Mouse (Mus musculus) 416B (cell line): Measurements from ENCODE around the gene Ccl3.

Experiments
- DNase-seq: peaks from one replicate; pipeline ENCODE4 v3.0.0; 2011; ENCODE audit warnings: low read depth

Gene Ccl3

DNA sequence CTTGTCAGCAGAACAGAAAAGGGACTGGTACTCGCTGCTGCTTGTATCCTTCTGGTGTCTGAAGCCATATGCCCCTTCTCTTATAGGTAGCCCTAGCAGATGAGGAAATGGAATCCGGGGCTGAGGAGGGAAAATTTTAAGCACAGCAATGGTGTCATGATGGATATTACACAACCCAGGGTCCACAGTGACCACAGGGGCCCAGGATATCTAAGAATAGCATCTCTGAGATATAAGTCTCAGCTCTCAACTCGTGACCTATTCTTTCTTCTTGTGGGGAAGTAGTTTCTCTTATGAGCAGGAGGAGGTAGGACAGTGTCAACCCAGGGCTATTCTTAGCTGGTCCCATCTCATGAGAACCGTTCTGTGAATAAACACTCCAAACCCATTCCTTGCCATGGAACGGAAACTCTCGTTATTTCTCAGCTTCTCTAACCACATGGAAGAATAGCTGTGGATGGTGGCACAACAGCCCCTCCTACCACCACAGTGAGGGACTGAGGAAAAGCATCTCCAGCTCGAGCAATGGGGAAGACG is at the start of gene Ccl3:
TSS of gene Ccl3 (minus strand) at position 51 of the 537 bp plus-strand sequence.
- DNase-seq = peak; percentile 61

DNA sequence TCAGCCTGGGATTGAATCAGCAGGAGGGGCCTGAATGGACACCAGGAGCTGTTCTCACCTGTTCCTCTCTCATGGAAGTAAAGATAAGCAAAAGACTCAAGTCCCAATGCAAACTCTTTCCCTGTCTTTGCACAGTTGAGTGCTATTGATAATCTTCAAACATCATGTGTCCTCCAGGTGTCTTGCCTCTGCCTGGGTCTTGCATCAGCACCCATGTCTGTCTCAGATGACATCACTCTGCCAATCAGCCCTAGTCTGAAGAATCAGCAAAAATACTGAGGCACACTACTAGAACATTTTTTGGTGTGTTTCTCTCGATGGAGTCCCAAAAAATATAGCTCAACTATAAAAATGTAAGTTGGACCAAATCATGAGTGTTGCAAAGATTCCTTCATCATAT is 42.9 kb upstream of the Ccl3 start:
- no peak for DNase-seq

DNA sequence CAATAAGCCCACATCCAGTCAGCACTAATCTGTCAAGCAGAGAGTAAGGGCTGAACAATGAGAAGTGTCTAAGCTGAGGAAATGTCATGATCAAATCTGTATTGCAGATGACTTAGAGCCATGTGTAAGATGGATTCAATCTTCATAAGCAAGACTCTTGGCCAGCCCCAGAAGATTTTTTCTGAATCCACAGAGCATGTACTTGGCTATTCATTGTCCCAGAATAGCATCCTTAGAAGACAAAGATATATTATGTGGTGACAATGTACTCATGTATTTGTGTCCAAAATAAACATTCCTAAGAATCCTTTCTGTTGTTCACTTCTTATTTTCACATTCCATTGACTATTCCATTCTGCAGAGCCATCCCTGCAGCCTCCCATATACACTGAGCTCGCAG is 40.8 kb upstream of the Ccl3 start:
- DNase-seq = no peak

DNA sequence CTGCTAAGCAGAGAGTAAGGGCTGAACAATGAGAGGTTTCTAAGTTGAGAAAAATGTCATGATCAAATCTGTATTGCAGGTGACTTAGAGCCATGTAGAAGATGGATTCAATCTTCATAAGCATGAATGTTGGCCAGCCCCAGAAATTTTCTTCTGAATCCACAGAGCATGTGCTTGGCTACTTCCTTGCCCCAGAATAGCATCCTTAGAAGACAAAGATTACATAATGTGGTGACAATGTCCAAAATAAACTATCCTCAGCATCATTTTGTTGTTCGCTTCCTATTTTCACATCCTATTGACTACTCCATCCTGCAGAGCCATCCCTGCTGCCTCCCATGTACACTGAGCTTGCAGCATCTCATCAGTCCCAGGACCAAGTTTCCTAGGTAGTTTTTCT is 26.5 kb upstream of the Ccl3 start:
- no peak for DNase-seq

DNA sequence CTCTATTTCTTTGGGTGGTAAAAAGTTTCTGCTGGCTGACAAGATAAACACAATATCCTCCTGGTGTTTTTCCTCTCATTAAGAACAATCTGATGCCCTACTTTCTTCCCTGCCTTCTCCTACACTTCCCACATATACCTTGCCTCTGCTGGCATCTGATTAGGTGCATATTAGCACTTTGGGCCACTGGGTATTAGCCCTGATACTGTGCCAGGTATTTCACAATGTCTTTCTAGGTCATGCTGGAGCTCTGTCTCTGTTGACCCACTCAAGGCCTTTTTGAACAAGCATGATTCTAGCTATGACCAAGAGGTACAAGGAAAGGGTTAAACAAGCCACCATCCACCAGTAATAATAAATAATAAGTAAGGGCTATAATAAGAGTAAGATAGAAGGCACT is 22.6 kb upstream of the Ccl3 start:
- DNase-seq = no peak

DNA sequence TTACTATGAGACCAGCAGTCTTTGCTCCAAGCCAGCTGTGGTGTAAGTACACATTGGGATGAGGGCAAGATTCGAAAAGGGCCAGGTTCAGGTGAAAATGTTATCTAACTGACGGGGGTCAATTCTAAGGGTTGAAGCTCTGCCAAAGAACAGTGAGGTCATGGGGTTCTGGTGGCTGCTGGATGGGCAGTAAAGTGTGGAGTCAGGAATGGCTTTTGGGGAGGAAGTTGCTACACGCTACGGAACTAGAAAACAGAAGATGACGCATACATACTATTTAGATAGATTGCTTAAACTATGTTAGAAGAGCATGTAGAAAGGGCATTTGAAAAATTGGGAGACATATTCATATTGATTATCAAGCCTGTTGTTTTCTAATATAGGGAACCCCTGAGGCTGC is 14.4 kb upstream of the Ccl3 start:
- DNase-seq = peak; percentile 69

DNA sequence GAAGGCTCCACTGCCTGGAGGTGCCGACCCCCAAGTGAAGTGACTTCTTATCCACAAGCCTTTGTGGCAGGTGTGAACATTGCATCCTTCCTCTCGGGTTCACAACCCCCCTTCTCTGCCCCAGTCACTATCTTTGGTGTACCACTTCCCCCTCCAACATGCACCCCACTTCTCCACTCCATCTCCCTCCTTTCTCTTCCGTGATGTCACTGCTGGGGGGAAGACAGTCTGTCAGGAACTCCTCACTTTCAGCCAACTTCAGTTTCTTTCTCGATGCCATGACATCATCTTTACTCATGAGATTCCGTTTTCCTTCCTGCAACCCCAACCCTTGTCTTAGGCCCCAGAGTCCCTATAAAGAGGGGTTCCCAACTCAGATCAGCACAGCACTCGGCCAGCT is 13.0 kb upstream of the Ccl3 start, which contains the start of gene Ccl4:
TSS of gene Ccl4 (plus strand) at position 381 of the 400 bp plus-strand sequence.
- peak; percentile 45 for DNase-seq

DNA sequence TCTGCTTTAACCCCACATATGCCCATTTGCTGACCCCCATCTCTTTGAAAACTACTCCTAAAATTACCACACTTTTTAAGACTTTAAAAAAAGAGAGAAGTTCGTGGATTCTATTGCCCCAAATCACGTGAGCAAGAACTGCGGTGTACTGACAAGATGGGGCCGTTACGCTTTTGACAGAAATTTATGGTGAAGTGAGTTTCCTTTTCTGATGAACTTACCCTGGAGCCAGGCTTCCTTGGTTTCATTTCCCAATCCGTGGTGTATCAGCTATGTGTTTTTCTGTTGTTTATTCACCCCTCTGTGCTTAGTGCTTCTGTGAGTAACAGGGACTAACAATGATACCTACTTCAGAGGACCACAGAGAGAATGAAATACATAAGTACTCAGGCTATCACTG is 9.6 kb upstream of the Ccl3 start:
- no peak for DNase-seq

DNA sequence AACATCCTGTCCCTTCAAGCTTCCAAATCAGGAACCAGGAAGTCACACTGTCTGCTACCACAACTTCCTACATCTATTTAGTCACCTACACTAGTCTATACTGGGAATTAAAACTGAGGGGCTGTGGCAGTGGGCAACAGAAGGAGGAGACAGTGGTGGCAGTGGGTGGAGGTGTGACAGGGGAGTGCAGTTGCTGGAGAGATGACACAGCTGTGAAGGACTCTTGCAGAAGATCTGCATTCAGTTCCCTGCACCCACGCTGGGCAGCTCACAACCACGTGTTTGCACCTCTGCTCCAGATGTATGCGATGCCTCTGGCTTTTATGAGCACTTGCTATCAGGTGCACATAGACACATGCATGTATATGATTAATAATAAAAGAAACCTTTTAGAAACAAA is 8.4 kb upstream of the Ccl3 start:
- no peak for DNase-seq

DNA sequence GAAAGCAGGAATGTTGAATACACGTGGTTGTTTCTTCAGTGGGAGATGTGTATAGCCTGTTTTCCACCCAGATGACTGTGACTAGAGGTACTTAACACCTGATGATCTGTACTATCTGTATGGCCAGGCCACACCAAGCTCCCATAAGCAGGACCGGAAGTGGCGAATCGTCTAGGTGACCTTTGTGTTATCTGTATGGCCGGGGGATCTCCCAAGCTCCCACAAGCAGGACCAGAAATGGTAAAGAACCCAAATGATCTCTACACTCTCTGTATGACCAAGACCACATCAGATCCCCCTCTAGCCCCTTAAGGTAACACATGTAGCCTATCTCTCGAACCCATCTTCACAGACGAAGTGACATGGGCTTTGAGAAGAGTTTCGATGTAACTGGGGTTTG is 5.5 kb upstream of the Ccl3 start:
- DNase-seq = no peak

DNA sequence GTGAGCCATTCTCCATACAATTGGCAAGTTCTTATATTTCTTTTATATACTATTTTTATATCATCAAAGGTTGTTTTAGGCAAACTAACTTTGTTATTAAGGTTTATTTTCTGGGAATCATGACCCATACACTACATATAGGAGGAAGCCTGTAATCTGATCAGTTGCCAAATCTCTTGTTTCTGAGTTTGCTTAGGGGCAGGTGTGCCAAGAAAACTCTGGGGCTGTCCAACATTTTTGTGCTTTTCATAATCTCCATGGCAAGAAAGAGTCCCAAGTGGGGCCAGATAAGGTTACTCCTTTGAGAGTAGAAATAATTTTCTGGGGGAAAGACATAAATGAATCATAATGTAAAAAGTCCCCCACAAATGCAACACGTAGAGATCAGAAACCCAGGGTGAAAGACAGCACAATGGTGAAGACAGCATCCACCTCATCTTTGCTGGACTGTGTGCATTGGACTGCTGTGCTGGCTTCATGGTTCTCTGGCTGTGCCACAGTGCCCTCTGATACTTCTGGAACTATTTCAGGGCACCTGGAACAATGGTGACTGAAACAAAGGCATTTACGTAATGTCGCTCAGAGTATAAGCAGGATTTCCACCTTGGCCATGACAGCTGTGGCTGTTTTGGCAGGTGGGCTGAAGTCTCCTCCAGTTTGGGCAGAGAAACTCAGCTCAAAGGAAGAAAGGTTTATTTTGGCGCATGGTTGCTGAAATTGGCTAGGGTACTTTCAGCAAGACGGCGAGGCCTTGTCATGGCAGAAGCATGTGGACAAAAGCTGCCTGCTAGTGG is 2.6 kb downstream of the Ccl3 start:
- no peak for DNase-seq

DNA sequence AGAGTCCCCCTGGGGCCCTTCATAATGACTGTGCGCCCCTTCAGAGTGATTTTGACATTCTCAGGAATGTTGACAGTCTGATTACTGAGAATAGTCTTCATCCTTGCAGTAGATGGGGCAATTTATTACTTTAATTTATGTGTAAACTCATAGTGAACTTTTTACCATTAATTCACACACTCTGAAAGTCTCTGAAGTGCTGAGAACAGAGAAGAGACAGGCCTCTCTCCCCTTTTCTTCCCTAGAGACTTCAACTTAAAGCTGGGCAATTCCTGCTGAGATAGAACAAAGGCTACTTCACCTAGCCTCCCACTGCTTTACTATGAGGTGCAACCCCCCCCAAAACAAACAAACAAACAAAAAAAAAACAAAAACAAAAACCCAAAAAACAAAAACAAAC is 3.6 kb downstream of the Ccl3 start, which contains the start of gene Rpl9-ps1:
TSS of gene Rpl9-ps1 (minus strand) at position 101 of the 400 bp plus-strand sequence.
- no peak for DNase-seq

DNA sequence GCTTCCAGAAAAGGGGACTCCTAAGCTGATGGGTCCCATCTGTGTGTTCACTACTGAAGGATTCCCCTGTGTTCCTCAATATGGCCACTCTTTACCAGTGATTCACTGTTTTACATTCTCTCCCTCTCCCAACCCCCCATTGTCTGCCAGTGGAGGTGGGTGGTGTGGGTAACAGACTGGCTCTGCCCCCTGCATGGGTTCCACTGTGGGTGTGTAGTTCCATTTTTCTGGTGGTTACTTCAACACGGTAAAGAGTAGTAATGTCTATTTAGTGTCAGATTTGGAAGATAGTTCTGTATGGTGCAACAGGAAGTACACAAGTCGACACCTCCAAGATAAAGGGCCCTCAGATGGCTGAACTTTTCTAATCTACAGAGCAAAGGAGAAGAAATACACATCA is 7.9 kb downstream of the Ccl3 start:
- peak; percentile 71 for DNase-seq

DNA sequence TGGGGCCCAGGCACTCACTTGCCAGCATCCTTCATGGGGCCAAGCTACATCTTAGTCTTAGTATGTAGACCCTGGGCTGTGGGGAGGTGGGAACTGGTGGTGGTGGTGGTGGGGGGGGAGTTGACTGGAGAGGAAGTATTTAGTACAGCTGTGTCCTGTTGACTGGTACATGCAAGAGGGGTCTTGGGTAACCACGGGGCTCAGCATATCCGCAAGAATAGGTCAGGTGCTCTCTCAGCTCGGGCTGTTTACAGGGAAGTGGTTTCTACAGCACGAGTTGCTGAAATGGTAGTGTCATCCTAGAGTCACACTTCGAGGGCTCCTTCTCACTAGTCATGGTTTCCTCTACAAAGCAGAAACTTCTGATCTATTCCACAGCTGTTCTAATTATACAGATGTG is 9.0 kb downstream of the Ccl3 start:
- peak; percentile 96 for DNase-seq

DNA sequence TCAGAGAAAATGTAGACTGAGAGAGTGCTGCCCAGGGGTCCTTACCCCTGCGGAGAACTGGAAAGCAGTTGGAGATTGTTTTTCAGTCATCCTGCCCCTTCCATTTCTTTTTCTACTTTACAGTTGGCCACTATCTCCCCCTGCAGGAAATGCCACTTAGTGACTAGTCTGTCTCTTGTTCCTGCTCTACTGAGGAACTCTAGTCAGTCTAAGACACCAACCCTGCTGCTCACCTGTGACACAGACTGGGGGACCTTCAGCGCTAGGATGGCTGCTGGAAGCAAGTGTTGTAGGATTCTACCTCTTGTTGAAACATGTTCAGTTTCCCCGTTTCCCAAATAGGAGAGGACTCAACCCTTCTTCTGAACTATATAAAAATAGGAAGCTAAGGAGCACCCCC is 9.6 kb downstream of the Ccl3 start:
- DNase-seq = peak; percentile 81

DNA sequence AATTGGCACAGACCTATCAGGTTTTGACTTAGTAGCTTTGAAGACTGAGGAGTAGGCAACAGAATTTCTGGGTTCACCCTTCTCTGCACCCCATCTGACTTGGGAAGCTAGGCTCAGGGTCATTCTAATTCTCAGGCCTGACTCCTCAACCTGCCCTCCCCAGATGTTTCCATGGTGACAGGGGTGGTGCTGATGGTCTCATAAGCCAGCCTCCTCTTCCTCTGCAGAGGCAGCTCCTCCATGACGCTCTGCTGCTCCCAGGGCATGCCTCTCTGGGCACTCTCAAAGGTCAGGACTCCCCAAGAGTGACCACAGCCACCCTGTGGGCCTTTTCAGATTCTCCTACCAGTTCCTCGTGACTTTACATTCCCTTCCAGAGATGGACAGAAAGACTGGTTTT is 10.2 kb downstream of the Ccl3 start:
- DNase-seq = peak; percentile 59

DNA sequence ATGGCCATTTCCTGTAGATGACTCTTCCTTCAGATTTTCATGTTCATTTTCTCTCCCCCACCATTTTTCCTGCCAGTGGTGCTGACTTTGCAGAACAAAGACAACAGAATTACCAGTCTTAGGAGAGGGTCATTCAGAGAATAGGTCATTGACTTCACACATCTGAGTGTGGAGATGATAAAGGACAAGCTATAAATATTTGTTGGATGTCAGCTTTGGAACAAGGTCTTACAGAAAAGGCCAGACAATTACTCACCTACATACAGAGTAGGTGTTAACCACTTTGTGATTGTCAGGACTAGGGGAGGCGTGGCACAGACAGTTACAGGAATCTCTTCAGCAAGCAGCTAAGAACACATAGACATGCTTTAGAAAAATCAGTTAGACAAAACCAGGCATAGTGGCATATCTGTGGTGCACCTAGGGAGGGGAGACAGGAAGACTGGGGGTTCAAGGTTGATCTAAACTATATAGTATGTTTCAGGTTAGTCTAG is 12.4 kb downstream of the Ccl3 start:
- no peak for DNase-seq

DNA sequence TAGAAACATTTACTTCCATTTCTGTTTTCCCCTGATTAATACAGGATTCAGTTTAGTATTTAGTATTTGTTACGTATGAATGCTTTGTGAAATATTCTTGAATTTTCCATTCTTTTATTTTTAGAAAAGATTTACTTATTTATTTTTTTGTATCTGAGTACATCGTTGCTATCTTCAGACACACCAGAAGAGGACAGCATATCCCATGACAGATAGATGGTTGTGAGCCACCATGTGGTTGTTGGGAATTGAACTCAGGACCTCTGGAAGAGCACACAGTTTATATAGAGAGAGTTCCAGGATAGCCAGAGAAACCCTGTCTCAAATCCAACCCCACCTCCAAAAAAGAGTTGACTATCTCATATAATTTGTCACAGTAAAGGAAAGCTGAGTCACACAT is 14.3 kb downstream of the Ccl3 start:
- no peak for DNase-seq

DNA sequence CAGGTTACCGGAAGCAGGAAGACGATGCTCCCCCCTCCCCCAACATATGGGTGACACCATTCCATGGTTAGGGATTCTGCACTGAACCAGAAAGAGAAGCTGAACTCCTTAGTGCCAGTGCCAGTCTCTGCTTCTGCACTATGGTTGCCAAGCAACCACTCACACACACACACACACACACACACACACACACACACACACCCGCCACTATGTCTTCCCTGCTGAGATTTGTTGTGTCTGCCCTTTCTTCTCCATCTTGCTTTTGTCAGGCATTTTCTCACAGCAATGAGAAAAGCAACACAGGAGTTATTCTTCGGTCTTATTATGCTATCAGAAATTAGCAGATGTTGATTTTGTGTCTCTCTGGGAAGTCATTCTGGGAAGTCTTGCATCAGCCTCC is 14.7 kb downstream of the Ccl3 start:
- no peak for DNase-seq

DNA sequence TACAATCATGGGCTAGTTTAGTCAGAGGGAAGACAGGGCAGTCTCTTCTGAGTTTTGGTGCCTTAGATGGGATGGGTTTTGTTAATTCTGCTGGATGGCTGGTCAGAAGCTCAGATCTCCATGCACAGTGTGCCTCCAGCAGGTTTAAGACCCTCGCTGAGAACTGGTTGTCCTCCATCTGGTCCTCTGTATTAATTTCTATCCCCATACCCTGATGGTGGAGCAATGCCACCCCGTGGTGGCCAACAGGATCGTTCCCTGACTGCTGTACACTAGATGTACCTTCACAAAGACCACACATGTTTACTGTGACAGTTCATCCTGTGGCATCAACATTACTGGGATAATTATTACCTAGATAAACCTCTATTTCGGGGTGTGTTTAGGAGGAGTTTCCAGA is 16.4 kb downstream of the Ccl3 start:
- DNase-seq = peak; percentile 68

DNA sequence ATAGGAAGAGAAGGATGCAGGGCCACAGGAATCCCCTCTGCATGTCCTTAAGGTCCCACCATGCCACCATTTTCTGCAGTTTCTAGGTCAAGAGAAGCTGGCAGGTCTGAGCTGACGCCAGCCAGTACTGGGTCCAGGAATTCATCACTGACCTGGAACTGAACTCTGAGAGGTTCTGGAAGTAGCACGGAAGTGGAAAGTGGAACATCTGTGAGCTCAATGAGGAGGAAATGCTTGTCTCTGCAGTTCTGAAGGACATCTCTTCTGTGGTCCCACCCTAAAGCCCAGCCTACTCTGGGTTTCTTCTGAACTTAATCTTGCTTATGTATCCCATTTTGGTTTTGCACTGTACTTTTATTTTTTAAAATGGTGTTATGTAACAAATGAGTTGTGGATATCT is 18.1 kb downstream of the Ccl3 start:
- DNase-seq = no peak

DNA sequence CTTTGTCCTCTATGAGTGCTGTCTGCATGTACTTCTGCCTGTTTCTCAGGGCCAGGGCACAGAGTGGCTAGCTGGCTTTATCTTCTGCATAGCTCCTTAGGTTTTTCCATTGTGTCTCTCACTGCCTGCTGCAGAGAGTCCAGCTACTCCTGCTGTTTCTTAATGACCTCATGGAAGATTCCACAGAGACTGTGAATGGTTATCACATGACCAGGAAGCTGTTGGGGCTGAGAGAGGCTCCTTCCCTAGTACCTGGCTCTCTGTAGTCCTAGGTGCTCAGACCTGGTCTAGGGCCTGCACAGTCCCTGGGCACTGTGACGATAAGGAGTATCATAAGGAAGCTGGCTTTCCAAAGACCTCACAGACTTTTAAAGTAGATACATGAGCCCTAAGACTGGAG is 18.5 kb downstream of the Ccl3 start:
- no peak for DNase-seq

DNA sequence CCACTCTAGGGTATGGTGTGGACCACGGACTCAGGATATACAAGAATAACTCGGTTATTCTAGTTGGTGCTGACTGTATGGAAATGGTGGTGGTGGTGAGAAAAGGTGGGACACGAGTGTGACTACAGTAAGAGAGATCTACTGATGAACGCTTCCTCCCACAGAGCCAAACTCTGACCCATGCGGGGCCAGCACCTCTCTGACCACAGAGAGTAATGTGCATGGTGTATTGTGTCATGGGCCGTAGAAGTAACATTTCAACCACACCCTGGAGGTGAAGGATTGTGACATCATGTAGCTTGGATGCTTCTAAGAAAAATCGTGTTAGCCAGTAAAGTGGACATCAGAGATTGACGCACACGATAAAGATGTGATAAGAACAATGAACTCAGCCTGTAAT is 20.3 kb downstream of the Ccl3 start:
- peak; percentile 69 for DNase-seq

DNA sequence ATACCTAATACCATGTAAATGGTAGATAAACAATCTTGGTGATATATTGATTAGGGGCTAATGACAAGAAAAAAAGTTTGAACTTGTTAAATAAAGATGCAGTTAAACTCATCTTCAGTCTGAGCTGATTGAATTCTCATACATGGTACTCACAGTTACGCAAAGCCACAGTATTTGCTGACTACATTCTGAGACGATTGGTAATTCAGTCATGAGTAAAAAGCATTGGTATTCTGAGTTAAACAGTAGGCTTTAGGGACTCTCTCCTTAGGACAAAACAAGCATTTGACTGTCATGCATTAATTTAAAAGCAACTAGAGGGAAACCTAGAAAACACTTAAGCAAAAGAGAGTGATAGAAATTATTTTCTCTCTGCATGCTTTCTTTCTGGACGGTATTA is 25.6 kb downstream of the Ccl3 start:
- no peak for DNase-seq
